Mouse (Mus musculus): ENCODE data around the gene Bcl11b. TPM values are rescaled to one million over a fixed set of nuclear protein-coding genes. Genes with fewer than 3 reads are reported as not detected.

Bcl11b gene
- total and polyA plus RNA-seq, 2 experiments from 2014 or later: 70.1 to 122 TPM

DNA sequence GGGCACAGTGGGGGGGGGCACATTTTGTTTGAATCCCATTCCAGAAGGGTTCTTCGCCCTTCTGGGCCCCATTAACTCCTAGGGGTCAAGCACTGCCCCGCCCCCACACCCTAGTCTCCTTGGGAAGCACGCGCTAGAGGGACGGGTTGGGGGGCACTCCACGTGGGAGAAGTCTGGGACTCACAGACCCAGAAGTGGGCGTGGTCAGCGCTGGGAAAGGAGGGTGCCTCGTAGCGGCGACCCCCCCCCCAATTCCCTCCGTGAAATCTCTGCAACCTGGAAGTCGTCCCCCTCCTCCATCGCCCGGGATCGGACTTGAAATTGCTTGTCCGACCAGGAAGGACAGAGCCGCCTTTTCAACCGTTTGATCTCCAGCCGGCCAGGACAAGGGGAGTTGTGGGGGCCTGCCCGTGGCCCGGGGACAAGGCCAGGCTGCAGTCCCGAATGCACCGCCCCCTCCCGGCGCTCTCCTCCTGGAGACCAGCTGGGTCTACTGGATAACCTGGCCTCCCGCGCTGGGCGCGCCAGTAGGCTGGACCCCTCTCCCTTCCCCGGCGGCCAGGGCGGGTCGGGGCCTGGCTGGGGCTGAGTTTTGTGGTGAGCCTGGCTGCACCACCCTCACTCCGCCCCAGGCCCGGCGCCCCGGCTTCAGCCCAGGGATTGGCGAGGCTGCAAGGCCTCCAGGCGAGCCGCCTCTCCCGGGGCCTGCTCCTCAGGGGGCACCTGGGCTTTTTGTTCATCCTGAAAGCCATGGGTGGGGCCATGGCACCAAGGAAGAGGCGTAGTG lies 1.5 kb upstream of the Bcl11b start:
- peak overlapping the region; percentile 88 for H3K4me2 ChIP-seq (ENCODE audit: low read depth)
- no peaks in the 10 kb centered on the region for H3K9me3 ChIP-seq (ENCODE audit: low read length)
- DNase-seq: peak; percentile 9
- WGBS: 2% methylated on average over 43 of the region's 43 CpGs
- no peaks in the 10 kb centered on the region for H3K36me3 ChIP-seq (ENCODE audit: insufficient read depth)
- no peak overlapping the region; the same call in 1 of the 2 replicates for H3K27ac ChIP-seq (ENCODE audit: low read depth, low read length)
- H3K4me3 ChIP-seq (ENCODE audit: low read depth, low read length): peak overlapping the region; percentile 35
- no peak for TF ChIP-seq CTCF (IDR thresholded peaks at IDR 0.05; ENCODE audit: low read depth)
- H3K27me3 ChIP-seq (ENCODE audit: insufficient read depth, low read length): no peaks in the 10 kb centered on the region
- H3K4me1 ChIP-seq (ENCODE audit: insufficient read depth): peaks cover 4% of the 10 kb centered on the region; the same call in 1 of the 2 replicates
- H3K9ac ChIP-seq: peak overlapping the region; percentile 45
- ATAC-seq: no peak

DNA sequence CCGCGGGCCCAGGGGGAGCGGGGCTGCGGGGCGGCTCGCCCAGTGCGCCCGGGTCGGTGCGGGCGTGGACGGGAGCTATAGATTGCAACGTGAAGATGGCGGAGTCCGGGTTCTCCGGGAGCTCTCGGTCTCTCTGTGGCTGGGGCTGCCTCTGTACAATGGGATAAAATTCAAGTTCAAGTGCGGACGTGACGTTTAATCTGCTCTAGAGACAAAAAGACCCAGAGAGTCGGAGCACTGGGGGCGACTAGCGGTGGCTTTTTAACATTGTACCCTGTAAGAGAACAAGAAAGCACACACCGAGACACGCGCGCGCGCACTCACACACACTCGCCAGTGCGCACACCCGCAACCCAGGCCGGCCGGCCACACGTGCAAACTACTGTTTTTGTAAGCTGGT lies 526 bp upstream of the Bcl11b start:
- peak; percentile 73 for TF ChIP-seq CTCF (IDR thresholded peaks at IDR 0.05; ENCODE audit: low read depth)
- H3K9ac ChIP-seq: peak overlapping the region; percentile 92
- ATAC-seq: peak; percentile 86
- DNase-seq: peak; percentile 93
- H3K4me2 ChIP-seq (ENCODE audit: low read depth): peak overlapping the region; percentile 88
- H3K27me3 ChIP-seq (ENCODE audit: insufficient read depth, low read length): no peaks in the 10 kb centered on the region
- WGBS: 1% methylated on average over 35 of the region's 35 CpGs
- no peaks in the 10 kb centered on the region for H3K36me3 ChIP-seq (ENCODE audit: insufficient read depth)
- H3K4me1 ChIP-seq (ENCODE audit: insufficient read depth): peaks cover 4% of the 10 kb centered on the region; the same call in 1 of the 2 replicates
- peak overlapping the region; percentile 97 for H3K27ac ChIP-seq (ENCODE audit: low read depth, low read length)
- no peaks in the 10 kb centered on the region for H3K9me3 ChIP-seq (ENCODE audit: low read length)
- peak overlapping the region; percentile 75 for H3K4me3 ChIP-seq (ENCODE audit: low read depth, low read length)

DNA sequence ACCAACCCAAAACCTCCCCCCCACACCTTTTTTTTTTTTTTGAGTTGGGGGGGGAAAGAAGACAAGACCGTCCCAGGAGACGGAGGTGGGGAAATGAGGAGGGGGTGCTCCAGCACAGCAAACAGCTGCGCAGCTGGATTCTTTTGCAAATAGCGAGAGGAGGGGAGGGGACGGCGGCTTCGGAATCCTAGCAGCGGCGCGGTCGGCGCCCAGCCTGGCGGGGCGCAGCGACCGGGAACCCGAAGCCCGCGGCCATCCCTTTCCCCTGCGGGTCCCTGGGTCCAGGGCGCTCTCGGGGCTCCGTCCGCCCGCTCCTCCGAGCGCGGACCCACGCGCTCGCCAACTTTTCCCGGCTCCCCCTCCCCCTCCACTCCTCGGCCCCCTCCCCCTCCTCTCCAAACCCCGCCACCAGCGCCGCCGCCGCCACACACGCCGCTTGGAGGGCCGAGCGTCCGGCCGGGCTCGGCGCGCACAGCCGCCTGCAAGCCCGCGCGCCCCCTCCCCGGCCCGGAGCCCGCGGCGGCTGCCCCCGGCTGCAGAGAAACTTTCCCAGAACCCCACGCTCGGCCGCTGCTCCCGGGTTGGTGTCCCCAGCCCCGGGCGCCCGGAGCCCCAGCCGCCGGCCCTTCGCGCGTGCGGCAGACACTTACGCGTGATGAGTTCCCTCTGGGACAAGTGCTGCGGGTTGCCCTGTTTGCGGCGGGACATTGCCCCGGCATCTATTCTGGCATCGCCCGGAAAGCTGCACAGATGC lies 789 bp downstream of the Bcl11b start:
- ATAC-seq (no peak), DNase-seq (peak; percentile 18)
- H3K27ac ChIP-seq (ENCODE audit: low read depth, low read length): peak overlapping the region; percentile 97
- 1% methylated on average over 65 of the region's 78 CpGs for WGBS
- no peaks in the 10 kb centered on the region for H3K36me3 ChIP-seq (ENCODE audit: insufficient read depth)
- H3K9ac ChIP-seq: peak overlapping the region; percentile 92
- no peaks in the 10 kb centered on the region for H3K9me3 ChIP-seq (ENCODE audit: low read length)
- TF ChIP-seq CTCF (IDR thresholded peaks at IDR 0.05; ENCODE audit: low read depth): no peak
- peak overlapping the region; percentile 88 for H3K4me2 ChIP-seq (ENCODE audit: low read depth)
- peak overlapping the region; percentile 75 for H3K4me3 ChIP-seq (ENCODE audit: low read depth, low read length)
- no peaks in the 10 kb centered on the region for H3K27me3 ChIP-seq (ENCODE audit: insufficient read depth, low read length)
- H3K4me1 ChIP-seq (ENCODE audit: insufficient read depth): peaks cover 4% of the 10 kb centered on the region; the same call in 1 of the 2 replicates

DNA sequence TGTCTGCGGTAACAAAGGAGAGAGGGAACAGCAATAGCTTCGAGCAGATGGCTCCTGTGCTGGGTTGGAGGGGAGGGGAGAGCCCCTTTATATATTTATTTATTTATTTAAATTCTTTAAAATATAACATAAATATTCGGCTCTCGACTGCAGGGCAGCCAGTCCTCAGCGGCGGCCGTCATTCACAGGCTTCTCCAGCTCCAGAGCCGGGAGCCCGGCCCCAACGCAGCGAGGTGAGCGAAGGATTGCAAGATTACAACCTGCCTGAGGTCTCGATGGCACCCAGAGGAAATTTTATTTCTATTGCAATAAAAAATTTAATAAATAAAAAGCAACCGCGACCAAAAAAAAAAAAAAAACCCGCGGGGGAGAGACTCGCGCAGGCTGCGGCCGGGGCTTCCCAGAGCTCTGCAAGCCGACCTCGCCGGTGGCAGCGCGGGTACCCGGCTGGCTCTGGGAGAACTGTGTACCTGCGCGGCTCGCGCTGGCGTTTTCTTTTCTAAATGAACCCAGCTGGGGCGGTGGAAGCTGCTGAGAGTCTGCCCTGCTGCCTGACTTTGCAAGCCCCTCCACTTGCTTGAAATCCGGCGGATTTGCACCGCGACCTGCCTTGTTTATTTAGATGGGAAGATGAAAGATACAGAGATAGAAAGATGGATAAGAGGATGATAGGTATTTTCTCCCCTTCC lies 1.6 kb downstream of the Bcl11b start:
- TF ChIP-seq CTCF (IDR thresholded peaks at IDR 0.05; ENCODE audit: low read depth): no peak
- peak overlapping the region; percentile 88 for H3K4me2 ChIP-seq (ENCODE audit: low read depth)
- peak overlapping the region; percentile 75 for H3K4me3 ChIP-seq (ENCODE audit: low read depth, low read length)
- H3K9me3 ChIP-seq (ENCODE audit: low read length): no peaks in the 10 kb centered on the region
- H3K27ac ChIP-seq (ENCODE audit: low read depth, low read length): peak overlapping the region; percentile 97
- peak; percentile 57 for DNase-seq
- WGBS: 5% methylated on average over 37 of the region's 37 CpGs
- H3K4me1 ChIP-seq (ENCODE audit: insufficient read depth): peaks cover 4% of the 10 kb centered on the region; the same call in 1 of the 2 replicates
- no peaks in the 10 kb centered on the region for H3K27me3 ChIP-seq (ENCODE audit: insufficient read depth, low read length)
- no peaks in the 10 kb centered on the region for H3K36me3 ChIP-seq (ENCODE audit: insufficient read depth)
- H3K9ac ChIP-seq: peak overlapping the region; percentile 92
- ATAC-seq: no peak

DNA sequence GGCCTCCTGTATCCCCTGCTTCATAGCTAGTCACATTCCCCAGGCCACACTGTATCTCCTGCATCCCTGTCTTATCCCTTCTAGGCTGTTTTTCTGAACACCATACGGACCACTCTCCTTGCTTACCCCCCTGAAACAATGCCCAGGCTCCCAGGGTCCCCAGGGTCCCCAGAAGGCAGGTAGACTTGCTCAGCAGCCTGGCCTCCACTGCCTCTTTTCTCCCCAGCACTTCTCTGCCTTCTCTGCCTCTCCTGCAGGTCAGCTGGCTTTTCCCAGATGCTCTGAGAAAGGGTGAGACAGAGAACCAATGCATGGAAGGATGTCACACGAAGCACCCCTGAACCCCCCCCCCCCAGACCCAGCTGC lies 2.7 kb downstream of the Bcl11b start:
- WGBS: 29% methylated on average over 2 of the region's 2 CpGs
- no peaks in the 10 kb centered on the region; the same call in 1 of the 2 replicates for H3K4me1 ChIP-seq (ENCODE audit: insufficient read depth)
- no peak for TF ChIP-seq CTCF (IDR thresholded peaks at IDR 0.05; ENCODE audit: low read depth)

DNA sequence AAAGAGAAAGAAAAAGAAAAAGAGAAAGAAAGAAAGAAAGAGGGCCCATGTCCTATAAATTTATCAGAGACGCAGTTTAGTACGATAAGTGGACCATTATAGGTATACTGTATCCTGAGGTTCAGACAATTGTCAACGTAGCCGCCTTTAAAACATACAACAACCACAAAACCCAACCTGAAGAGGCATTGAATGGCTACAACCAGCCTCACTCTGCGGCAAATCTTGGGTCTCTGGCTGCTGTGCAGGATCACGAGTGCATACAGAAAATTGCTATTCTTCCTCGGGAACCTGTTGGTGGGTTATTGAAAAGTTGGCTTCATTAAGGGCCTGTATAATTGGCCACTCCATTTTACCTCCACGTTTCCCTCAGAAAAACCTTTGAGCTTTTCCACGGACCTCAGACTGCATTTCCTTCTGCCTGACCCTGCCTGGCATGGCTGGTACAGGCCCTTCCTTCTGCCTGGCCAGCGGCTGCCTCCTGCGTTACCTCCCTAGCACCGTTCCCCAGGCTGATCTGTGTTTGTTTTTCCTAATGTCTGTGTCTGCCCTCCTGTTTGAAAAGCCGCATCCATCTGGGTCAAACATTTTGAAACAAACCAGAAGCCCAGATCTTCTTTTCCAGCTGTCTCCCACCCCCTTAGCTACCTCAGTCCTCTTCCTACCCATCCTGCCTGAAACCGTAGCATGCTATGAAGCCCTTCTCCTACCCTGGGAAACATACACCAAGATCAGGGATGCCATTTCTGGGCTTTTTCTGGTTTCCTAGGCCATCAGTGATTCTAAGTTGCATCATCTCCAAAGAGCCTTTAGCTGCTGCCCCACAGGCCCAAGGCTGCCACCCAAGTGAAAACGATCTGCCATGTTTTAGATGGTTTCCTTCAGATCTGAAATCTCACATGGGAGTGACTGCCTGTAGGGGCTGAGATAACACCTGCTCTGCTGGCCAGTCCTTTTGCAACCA lies 3.4 kb downstream of the Bcl11b start:
- WGBS: 42% methylated on average over 15 of the region's 15 CpGs

More for the DNA sequence above, 2.7 kb downstream of the Bcl11b start:
- Histone ChIP-seq H3K27ac (ENCODE audit: low read depth, low read length) (peak overlapping the region; percentile 97), H3K4me2 (ENCODE audit: low read depth) (peak overlapping the region; percentile 88), H3K36me3 (ENCODE audit: insufficient read depth) (no peaks in the 10 kb centered on the region), H3K9ac (peak overlapping the region; percentile 92), H3K9me3 (ENCODE audit: low read length) (no peaks in the 10 kb centered on the region), H3K27me3 (ENCODE audit: insufficient read depth, low read length) (no peaks in the 10 kb centered on the region), H3K4me3 (ENCODE audit: low read depth, low read length) (peak overlapping the region; percentile 75)
- no peak for DNase-seq
- no peak for ATAC-seq

More for the DNA sequence above, 3.4 kb downstream of the Bcl11b start:
- DNase-seq: peak; percentile 59
- no peaks in the 10 kb centered on the region for H3K9me3 ChIP-seq (ENCODE audit: low read length)
- peak overlapping the region; percentile 88 for H3K4me2 ChIP-seq (ENCODE audit: low read depth)
- no peak for ATAC-seq
- no peaks in the 10 kb centered on the region for H3K36me3 ChIP-seq (ENCODE audit: insufficient read depth)
- peak overlapping the region; percentile 75 for H3K4me3 ChIP-seq (ENCODE audit: low read depth, low read length)
- peak overlapping the region; percentile 92 for H3K9ac ChIP-seq
- H3K27ac ChIP-seq (ENCODE audit: low read depth, low read length): peak overlapping the region; percentile 97
- no peaks in the 10 kb centered on the region for H3K4me1 ChIP-seq (ENCODE audit: insufficient read depth)
- H3K27me3 ChIP-seq (ENCODE audit: insufficient read depth, low read length): no peaks in the 10 kb centered on the region
- TF ChIP-seq CTCF (IDR thresholded peaks at IDR 0.05; ENCODE audit: low read depth): no peak

Measured in forebrain, postnatal 0 days (tissue).